ENCODE assay signal across 12 mouse cellular contexts in the genomic region with DNA sequence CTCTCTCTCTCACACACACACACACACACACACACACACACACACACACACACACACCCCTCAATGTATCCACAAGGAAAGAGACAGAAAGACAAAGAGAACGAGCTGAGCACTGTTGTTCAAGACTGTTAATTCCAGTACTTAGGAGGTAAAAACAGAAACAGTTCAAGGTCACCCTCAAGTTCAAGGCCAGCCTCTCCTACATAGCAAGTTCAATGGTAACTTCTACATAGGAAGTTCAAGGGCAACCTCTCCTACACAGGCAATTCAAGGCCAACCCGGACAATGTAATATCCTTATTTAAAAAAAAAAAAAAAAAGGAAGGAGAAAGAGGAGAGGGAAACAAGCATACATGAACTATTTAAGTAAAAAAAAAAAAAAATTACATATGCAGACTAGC.
"Had no signal": no experiment of that assay in that cellular context is flagged by ENCODE, and none has a peak within 500 bp of the region (broad histone marks: within the 10 kb centered on the region; RNA-seq: fewer than 3 reads in every experiment).

No protein-coding gene starts in this region.

- H3K9ac ChIP-seq: liver, embryonic 13.5 days had no signal

- H3K4me2 ChIP-seq: liver, embryonic 13.5 days; midbrain, embryonic 11.5 days had no signal

- H3K27ac ChIP-seq: kidney, postnatal 0 days; left cerebral cortex, adult 2 months; liver, embryonic 13.5 days; stomach, postnatal 0 days had no signal

- H3K9me3 ChIP-seq: liver, embryonic 13.5 days had no signal

- H3K4me3 ChIP-seq: left cerebral cortex, adult 2 months; liver, embryonic 13.5 days had no signal

- H3K27me3 ChIP-seq: liver, embryonic 13.5 days had no signal

- H3K4me1 ChIP-seq: liver, embryonic 13.5 days had no signal

- DNase-seq: kidney, postnatal 25 days; layer of hippocampus, postnatal 36 days; liver, embryonic 13.5 days; lung, adult 2 months; lung, postnatal 14 days; lung, postnatal 4 days; midbrain, embryonic 14.5 days; thymus, postnatal 25 days had no signal
